Mouse (Mus musculus) right cerebral cortex, postnatal 10 days (tissue): ENCODE results near the gene Gm20683.

Experiments used
- DNase-seq, 2 experiments: peaks; one replicate each; pipeline ENCODE4 v3.0.0; 2021; ENCODE audit warnings: low spot score in 2 of 2

The Gm20683 gene

GRCm38 (mm10) chr17:25796211-25796771 is 45.3 kb downstream of the Gm20683 start:
- peak; percentile 58 to 61 for DNase-seq

- DNase-seq = peak; percentile 83 to 85
Measured at GRCm38 (mm10) chr17:25795609-25796092, 45.9 kb downstream of the Gm20683 start, which contains the start of gene AC134908.4. AC134908.4 (minus strand) TSS chr17:25795659.

GRCm38 (mm10) chr17:25794998-25795397 is 46.6 kb downstream of the Gm20683 start:
- DNase-seq = no peak

- DNase-seq = peak; percentile 61 to 73
Measured at GRCm38 (mm10) chr17:25794197-25794596, 47.4 kb downstream of the Gm20683 start.

- DNase-seq = peak; percentile 89 to 93
Measured at GRCm38 (mm10) chr17:25792615-25793014, 48.9 kb downstream of the Gm20683 start, which contains the start of gene Fam173a. Fam173a (minus strand) TSS chr17:25792901.

GRCm38 (mm10) chr17:25791843-25792527 is 49.6 kb downstream of the Gm20683 start:
- peak; percentile 89 to 92 for DNase-seq

GRCm38 (mm10) chr17:25791320-25791842 is 50.2 kb downstream of the Gm20683 start:
- DNase-seq = peak in 1 of 2 experiments; percentile 48

GRCm38 (mm10) chr17:25786781-25787504 is 54.6 kb downstream of the Gm20683 start:
- no peak for DNase-seq

- DNase-seq = no peak
Measured at GRCm38 (mm10) chr17:25786280-25786679, 55.3 kb downstream of the Gm20683 start, which contains the start of gene Ccdc78. Ccdc78 (plus strand) TSS chr17:25786580.

- peak; percentile 97 to 98 for DNase-seq
Measured at GRCm38 (mm10) chr17:25785281-25785745, 56.2 kb downstream of the Gm20683 start, which contains the start of gene Haghl. Haghl (minus strand) TSS chr17:25785673.
